Mouse (Mus musculus) heart, postnatal 0 days (tissue): ENCODE measurements around the gene Homez.
A peak's percentile ranks its signal among the peaks of the same experiment; 100 is the strongest.

Source experiments
- CTCF ChIP-seq: IDR thresholded peaks from 2 replicates; pipeline ENCODE4 v1.5.1; 2016; ENCODE audit warnings: antibody characterized with exemption, control low read depth, low read depth
- EP300 ChIP-seq: IDR thresholded peaks from 2 replicates; pipeline ENCODE4 v1.6.1; 2016; ENCODE audit warnings: antibody characterized with exemption, low read depth

DNA sequence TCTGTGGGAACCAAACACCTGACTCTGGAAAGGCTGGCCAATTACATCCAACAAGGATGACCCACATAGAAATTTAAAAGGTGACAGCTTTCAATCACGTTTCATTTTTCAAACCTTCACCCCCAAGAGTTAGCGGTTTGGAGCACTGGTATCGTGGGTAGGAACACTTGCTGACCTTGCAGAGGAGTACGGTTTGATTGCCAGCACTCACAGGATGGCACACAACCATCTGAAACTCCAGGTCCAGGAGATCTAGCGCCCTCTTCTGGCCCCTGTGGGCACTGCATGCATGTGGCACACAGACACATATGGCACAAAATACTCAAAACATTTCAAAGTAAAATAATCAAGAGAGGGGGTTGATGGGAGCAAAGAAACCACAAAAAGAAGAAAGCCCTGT lies 3.8 kb downstream of the Homez start:
- TF ChIP-seq CTCF = peak; percentile 10; the same call in 1 of the 2 replicates
- no peak for TF ChIP-seq EP300
